ENCODE assay signal across 12 mouse cellular contexts in the genomic region with DNA sequence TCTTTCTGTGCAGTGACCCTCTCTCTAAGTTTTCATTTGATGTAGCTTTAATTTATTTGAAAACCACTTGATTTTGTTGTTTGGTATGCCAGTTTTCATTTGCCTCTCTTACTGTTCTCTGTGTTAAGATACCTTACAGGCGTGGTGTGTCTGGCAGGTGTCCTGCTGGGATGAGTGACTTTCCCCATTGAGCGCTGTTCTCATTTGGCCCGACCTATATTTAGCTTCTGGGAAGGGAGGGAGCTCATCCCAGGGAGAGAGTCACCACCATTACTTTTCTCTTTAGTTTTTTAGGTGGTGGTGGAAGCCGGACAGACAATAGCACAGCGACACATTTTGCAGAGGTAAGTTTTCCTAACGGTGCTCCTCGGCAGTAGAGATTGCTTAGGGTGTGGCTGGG. TPM values are rescaled to one million over a fixed set of nuclear protein-coding genes. Genes with fewer than 3 reads are reported as not detected.
DNase-seq lines count a peak whose midpoint lies in the region; ATAC-seq lines count a peak whose summit lies in the region.
"Had no signal": no experiment of that assay in that cellular context is flagged by ENCODE, and none has a peak within 500 bp of the region (broad histone marks: within the 10 kb centered on the region; RNA-seq: fewer than 3 reads in every experiment).

No protein-coding gene starts in this region.

- peak; percentile 36 for DNase-seq in ES-CJ7 (ENCODE audit: low read depth, low spot score)
- DNase-seq in ZHBTc4 (ENCODE audit: low read depth, low spot score), result peak; percentile 36
- peak; percentile 50 to 65 for DNase-seq in cerebellum, postnatal 25 days
- DNase-seq in layer of hippocampus, postnatal 25 days (ENCODE audit: extremely low spot score in 1 of 2, low spot score in 1 of 2), result no peak
- DNase-seq in urinary bladder, postnatal 25 days (ENCODE audit: low spot score), result no peak
- no peak for DNase-seq in embryo, embryonic 11 days
- DNase-seq: adrenal gland, adult 2 months; forebrain, postnatal 0 days had no signal

- no peaks in the 10 kb centered on the region for H3K27me3 ChIP-seq in heart, embryonic 16.5 days (ENCODE audit: control insufficient read depth, insufficient read depth, low read length)
- H3K27me3 ChIP-seq: liver, embryonic 12.5 days; megakaryocyte, embryonic 14.5 days had no signal

- no peak overlapping the region for H3K4me3 ChIP-seq in heart, embryonic 16.5 days (ENCODE audit: low read length)
- H3K4me3 ChIP-seq: liver, embryonic 12.5 days; megakaryocyte, embryonic 14.5 days had no signal

- no peaks in the 10 kb centered on the region for H3K4me1 ChIP-seq in heart, embryonic 16.5 days (ENCODE audit: control insufficient read depth, insufficient read depth, low read length)

- WGBS in heart, embryonic 16.5 days, result 48% methylated on average over 7 of the region's 7 CpGs

- peaks cover 3% of the 10 kb centered on the region; the same call in 1 of the 2 replicates for H3K36me3 ChIP-seq in heart, embryonic 16.5 days (ENCODE audit: control insufficient read depth, insufficient read depth)
- H3K36me3 ChIP-seq: liver, embryonic 12.5 days had no signal

- no peak overlapping the region for H3K4me2 ChIP-seq in heart, embryonic 16.5 days (ENCODE audit: low read depth, low read length)
- H3K4me2 ChIP-seq: liver, embryonic 12.5 days had no signal

- H3K9ac ChIP-seq in heart, embryonic 16.5 days (ENCODE audit: low read length), result no peak overlapping the region
- H3K9ac ChIP-seq: forebrain, postnatal 0 days; liver, embryonic 12.5 days had no signal

- no peak overlapping the region for H3K27ac ChIP-seq in heart, embryonic 16.5 days (ENCODE audit: low read length)
- H3K27ac ChIP-seq: liver, embryonic 12.5 days; stomach, postnatal 0 days had no signal

- H3K9me3 ChIP-seq in heart, embryonic 16.5 days (replicated peaks; ENCODE audit: control insufficient read depth, low read length), result no peaks in the 10 kb centered on the region
- H3K9me3 ChIP-seq: liver, embryonic 12.5 days; megakaryocyte, embryonic 14.5 days had no signal

- 0 out of 2 replicates have a peak, but pooled peaks have one; percentile 52 for ATAC-seq in heart, embryonic 16.5 days (replicated peaks; ENCODE audit: extremely low read depth, insufficient read depth, low FRiP score)
- ATAC-seq: forebrain, postnatal 0 days; liver, embryonic 12.5 days had no signal

RNA-seq across cellular contexts. Expression of a gene that starts 30.2 kb away (rescaled TPM):
- 36.9 and 39.7 TPM in 2 replicates for polyA plus RNA-seq in heart, embryonic 16.5 days (2015; fragmentation: Nextera tagmentation; extraction: Ambion mirVana)
- 10 to 100 TPM; 56.0 to 62.3 TPM for total RNA-seq in layer of hippocampus, postnatal 25 days (2021)

RNA-seq across cellular contexts. Expression of a gene that starts 30.3 kb away (rescaled TPM):
- 28.1 and 31.0 TPM in 2 replicates for polyA plus RNA-seq in heart, embryonic 16.5 days (2015; fragmentation: Nextera tagmentation; extraction: Ambion mirVana)
- 10 to 100 TPM; 24.7 to 24.9 TPM for total RNA-seq in layer of hippocampus, postnatal 25 days (2021)

RNA-seq across cellular contexts. Expression of a gene that starts 49.3 kb away (rescaled TPM):
- polyA plus RNA-seq in heart, embryonic 16.5 days (2015; fragmentation: Nextera tagmentation; extraction: Ambion mirVana), result 6.2 and 8.8 TPM in 2 replicates
- 10 to 100 TPM; 13.2 to 16.7 TPM for total RNA-seq in layer of hippocampus, postnatal 25 days (2021)

Comparison
In these comparisons a context has a peak if more than half of its experiments do, and no peak if none do; other contexts are left out.
1. DNase-seq: peak in ES-CJ7 (single experiment), ZHBTc4 (single experiment) and cerebellum, postnatal 25 days (2 of 2); none in layer of hippocampus, postnatal 25 days (0 of 2), urinary bladder, postnatal 25 days (single experiment) and embryo, embryonic 11 days (single experiment).